Mouse (Mus musculus) small intestine, adult 2 months (tissue): ENCODE measurements around the gene Bicra.

Experiments
- CTCF ChIP-seq: fragments of 200-500 bp; IDR thresholded peaks from 2 replicates; pipeline ENCODE4 v1.5.1; 2012; ENCODE audit warnings: low read depth, mild to moderate bottlenecking, control low read depth, inconsistent platforms, low read length, moderate library complexity, mixed read lengths; ENCODE audit not compliant: insufficient replicate concordance, insufficient read length; ENCODE audit errors: extremely low read depth
- POLR2A ChIP-seq: fragments of 200-500 bp; IDR thresholded peaks from 2 replicates; pipeline ENCODE4 v1.6.1; 2012; ENCODE audit warnings: low read depth, mild to moderate bottlenecking, control low read depth, inconsistent platforms, low read length, moderate library complexity

DNA sequence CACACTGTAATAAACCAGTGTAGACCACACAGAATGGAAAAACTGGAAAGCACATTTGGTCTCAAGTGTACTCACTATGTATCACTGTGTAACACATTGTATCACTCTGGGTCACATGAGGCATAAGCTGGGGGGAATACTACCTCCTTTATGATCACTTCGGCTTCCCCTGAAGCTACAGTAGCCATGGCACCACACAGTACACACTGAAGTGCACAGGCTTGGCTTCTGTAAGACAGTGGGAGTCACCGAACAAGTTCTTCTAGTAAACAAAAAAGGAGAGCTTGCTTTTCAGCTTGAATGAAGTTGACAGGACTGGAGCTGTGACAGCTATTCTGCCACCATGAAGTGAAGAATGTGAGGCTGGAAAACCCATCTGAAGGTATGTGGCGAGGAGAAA lies 42.7 kb downstream of the Bicra start:
- TF ChIP-seq POLR2A (no peak), CTCF (no peak)
